Mouse (Mus musculus) testis, adult 2 months (tissue): ENCODE results near the gene Fam43b.

Experiments
- CTCF ChIP-seq: fragments of 200-500 bp; IDR thresholded peaks from 2 replicates; pipeline ENCODE4 v1.5.1; 2012; ENCODE audit warnings: low read depth, mild to moderate bottlenecking, inconsistent platforms, low read length, moderate library complexity; ENCODE audit not compliant: control insufficient read depth, insufficient read depth, insufficient replicate concordance
- POLR2A ChIP-seq: fragments of 200-500 bp; IDR thresholded peaks from 2 replicates; pipeline ENCODE4 v1.6.1; 2012; ENCODE audit warnings: low read depth, mild to moderate bottlenecking, inconsistent platforms, low read length, moderate library complexity; ENCODE audit not compliant: control insufficient read depth

GRCm38 (mm10) chr4:138366561-138366960, 29.8 kb downstream of the Fam43b start:
- no peak for TF ChIP-seq CTCF
- no peak for TF ChIP-seq POLR2A
